Mouse (Mus musculus): ENCODE data around the gene Tanc2. TPM values are rescaled to one million over a fixed set of nuclear protein-coding genes. Genes with fewer than 3 reads are reported as not detected.

Tanc2 gene
- polyA plus RNA-seq, 1 experiment from 2014 or later: 24.1 TPM

GRCm38 (mm10) chr11:105911149-105911548, 321.4 kb downstream of the Tanc2 start:
- Histone ChIP-seq H3K4me2 (ENCODE audit: low read length) (no peak overlapping the region), H3K27ac (replicated peaks in 1 of 2; ENCODE audit: control insufficient read depth in 1 of 2, insufficient read depth in 1 of 2, low read depth in 2 of 2, low read length in 2 of 2) (no peak overlapping the region), H3K4me1 (ENCODE audit: control insufficient read depth in 2 of 2, insufficient read depth in 2 of 2, low read length in 2 of 2) (peaks cover 0 to under 1% of the 10 kb centered on the region in 2 experiments; a peak in 2 of 4 replicates), H3K36me3 (ENCODE audit: control insufficient read depth, insufficient read depth, low read length) (peaks cover 71% of the 10 kb centered on the region), H3K9ac (ENCODE audit: low read length) (no peak overlapping the region), H3K27me3 (ENCODE audit: control insufficient read depth, insufficient read depth, low read length) (no peaks in the 10 kb centered on the region), H3K9me3 (ENCODE audit: control insufficient read depth, low read length) (no peaks in the 10 kb centered on the region), H3K4me3 (ENCODE audit: control insufficient read depth in 1 of 2, insufficient read depth in 1 of 2, low read depth in 1 of 2, low read length in 2 of 2) (no peak overlapping the region)
- no peak for ATAC-seq (ENCODE audit: insufficient number of reproducible peaks, insufficient read depth, low FRiP score, low read depth)

- 32% methylated on average over 4 of the region's 4 CpGs for WGBS
These were observed 322.0 kb downstream of the Tanc2 start for GRCm38 (mm10) chr11:105911592-105912375.

GRCm38 (mm10) chr11:105913580-105913979, 323.8 kb downstream of the Tanc2 start:
- Histone ChIP-seq H3K4me2 (ENCODE audit: low read length) (no peak overlapping the region), H3K4me3 (ENCODE audit: control insufficient read depth in 1 of 2, insufficient read depth in 1 of 2, low read depth in 1 of 2, low read length in 2 of 2) (no peak overlapping the region), H3K4me1 (ENCODE audit: control insufficient read depth in 2 of 2, insufficient read depth in 2 of 2, low read length in 2 of 2) (no peaks in the 10 kb centered on the region), H3K36me3 (ENCODE audit: control insufficient read depth, insufficient read depth, low read length) (peaks cover 84% of the 10 kb centered on the region), H3K27me3 (ENCODE audit: control insufficient read depth, insufficient read depth, low read length) (no peaks in the 10 kb centered on the region), H3K27ac (replicated peaks in 1 of 2; ENCODE audit: control insufficient read depth in 1 of 2, insufficient read depth in 1 of 2, low read depth in 2 of 2, low read length in 2 of 2) (no peak overlapping the region), H3K9me3 (ENCODE audit: control insufficient read depth, low read length) (no peaks in the 10 kb centered on the region), H3K9ac (ENCODE audit: low read length) (no peak overlapping the region)
- WGBS: 77% methylated on average over 5 of the region's 5 CpGs
- ATAC-seq (ENCODE audit: insufficient number of reproducible peaks, insufficient read depth, low FRiP score, low read depth): no peak

More at GRCm38 (mm10) chr11:105911592-105912375, 322.0 kb downstream of the Tanc2 start:
- Histone ChIP-seq H3K36me3 (ENCODE audit: control insufficient read depth, insufficient read depth, low read length) (peaks cover 77% of the 10 kb centered on the region), H3K4me2 (ENCODE audit: low read length) (no peak overlapping the region), H3K4me3 (ENCODE audit: control insufficient read depth in 1 of 2, insufficient read depth in 1 of 2, low read depth in 1 of 2, low read length in 2 of 2) (no peak overlapping the region), H3K9me3 (ENCODE audit: control insufficient read depth, low read length) (no peaks in the 10 kb centered on the region), H3K9ac (ENCODE audit: low read length) (no peak overlapping the region), H3K27me3 (ENCODE audit: control insufficient read depth, insufficient read depth, low read length) (no peaks in the 10 kb centered on the region), H3K27ac (replicated peaks in 1 of 2; ENCODE audit: control insufficient read depth in 1 of 2, insufficient read depth in 1 of 2, low read depth in 2 of 2, low read length in 2 of 2) (no peak overlapping the region), H3K4me1 (ENCODE audit: control insufficient read depth in 2 of 2, insufficient read depth in 2 of 2, low read length in 2 of 2) (no peaks in the 10 kb centered on the region)
- ATAC-seq (ENCODE audit: insufficient number of reproducible peaks, insufficient read depth, low FRiP score, low read depth): no peak

- no peak overlapping the region for H3K4me3 ChIP-seq (ENCODE audit: control insufficient read depth in 1 of 2, insufficient read depth in 1 of 2, low read depth in 1 of 2, low read length in 2 of 2)
- no peak overlapping the region for H3K9ac ChIP-seq (ENCODE audit: low read length)
- no peak overlapping the region for H3K27ac ChIP-seq (replicated peaks in 1 of 2; ENCODE audit: control insufficient read depth in 1 of 2, insufficient read depth in 1 of 2, low read depth in 2 of 2, low read length in 2 of 2)
- WGBS: 70% methylated on average over 3 of the region's 3 CpGs
- H3K27me3 ChIP-seq (ENCODE audit: control insufficient read depth, insufficient read depth, low read length): no peaks in the 10 kb centered on the region
- ATAC-seq (ENCODE audit: insufficient number of reproducible peaks, insufficient read depth, low FRiP score, low read depth): no peak
- no peaks in the 10 kb centered on the region for H3K4me1 ChIP-seq (ENCODE audit: control insufficient read depth in 2 of 2, insufficient read depth in 2 of 2, low read length in 2 of 2)
- H3K36me3 ChIP-seq (ENCODE audit: control insufficient read depth, insufficient read depth, low read length): peaks cover 90% of the 10 kb centered on the region
- H3K4me2 ChIP-seq (ENCODE audit: low read length): no peak overlapping the region
- H3K9me3 ChIP-seq (ENCODE audit: control insufficient read depth, low read length): no peaks in the 10 kb centered on the region
These were observed 330.5 kb downstream of the Tanc2 start for GRCm38 (mm10) chr11:105920098-105920785.

- 93% methylated on average over 2 of the region's 2 CpGs for WGBS
- no peak for ATAC-seq (ENCODE audit: insufficient number of reproducible peaks, insufficient read depth, low FRiP score, low read depth)
- no peak overlapping the region for H3K4me3 ChIP-seq (ENCODE audit: control insufficient read depth in 1 of 2, insufficient read depth in 1 of 2, low read depth in 1 of 2, low read length in 2 of 2)
These were observed 331.1 kb downstream of the Tanc2 start for GRCm38 (mm10) chr11:105920836-105921235.

GRCm38 (mm10) chr11:105921275-105921674, 331.5 kb downstream of the Tanc2 start:
- H3K4me1 ChIP-seq (ENCODE audit: control insufficient read depth in 2 of 2, insufficient read depth in 2 of 2, low read length in 2 of 2): no peaks in the 10 kb centered on the region
- ATAC-seq (ENCODE audit: insufficient number of reproducible peaks, insufficient read depth, low FRiP score, low read depth): no peak
- H3K4me3 ChIP-seq (ENCODE audit: control insufficient read depth in 1 of 2, insufficient read depth in 1 of 2, low read depth in 1 of 2, low read length in 2 of 2): no peak overlapping the region

More at GRCm38 (mm10) chr11:105920836-105921235, 331.1 kb downstream of the Tanc2 start:
- Histone ChIP-seq H3K9me3 (ENCODE audit: control insufficient read depth, low read length) (no peaks in the 10 kb centered on the region), H3K4me1 (ENCODE audit: control insufficient read depth in 2 of 2, insufficient read depth in 2 of 2, low read length in 2 of 2) (no peaks in the 10 kb centered on the region), H3K27me3 (ENCODE audit: control insufficient read depth, insufficient read depth, low read length) (no peaks in the 10 kb centered on the region), H3K27ac (replicated peaks in 1 of 2; ENCODE audit: control insufficient read depth in 1 of 2, insufficient read depth in 1 of 2, low read depth in 2 of 2, low read length in 2 of 2) (no peak overlapping the region), H3K36me3 (ENCODE audit: control insufficient read depth, insufficient read depth, low read length) (peaks cover 90% of the 10 kb centered on the region), H3K4me2 (ENCODE audit: low read length) (no peak overlapping the region), H3K9ac (ENCODE audit: low read length) (no peak overlapping the region)

GRCm38 (mm10) chr11:105922769-105923663, 333.2 kb downstream of the Tanc2 start:
- H3K36me3 ChIP-seq (ENCODE audit: control insufficient read depth, insufficient read depth, low read length): peaks cover 77% of the 10 kb centered on the region
- 87% methylated on average over 20 of the region's 20 CpGs for WGBS
- ATAC-seq (ENCODE audit: insufficient number of reproducible peaks, insufficient read depth, low FRiP score, low read depth): no peak

More at GRCm38 (mm10) chr11:105921275-105921674, 331.5 kb downstream of the Tanc2 start:
- no peak overlapping the region for H3K9ac ChIP-seq (ENCODE audit: low read length)
- no peaks in the 10 kb centered on the region for H3K27me3 ChIP-seq (ENCODE audit: control insufficient read depth, insufficient read depth, low read length)
- H3K27ac ChIP-seq (replicated peaks in 1 of 2; ENCODE audit: control insufficient read depth in 1 of 2, insufficient read depth in 1 of 2, low read depth in 2 of 2, low read length in 2 of 2): no peak overlapping the region
- H3K36me3 ChIP-seq (ENCODE audit: control insufficient read depth, insufficient read depth, low read length): peaks cover 88% of the 10 kb centered on the region
- no peaks in the 10 kb centered on the region for H3K9me3 ChIP-seq (ENCODE audit: control insufficient read depth, low read length)
- H3K4me2 ChIP-seq (ENCODE audit: low read length): no peak overlapping the region
- 75% methylated on average over 5 of the region's 5 CpGs for WGBS

More at GRCm38 (mm10) chr11:105922769-105923663, 333.2 kb downstream of the Tanc2 start:
- Histone ChIP-seq H3K9me3 (ENCODE audit: control insufficient read depth, low read length) (no peaks in the 10 kb centered on the region), H3K27me3 (ENCODE audit: control insufficient read depth, insufficient read depth, low read length) (no peaks in the 10 kb centered on the region), H3K9ac (ENCODE audit: low read length) (no peak overlapping the region), H3K4me3 (ENCODE audit: control insufficient read depth in 1 of 2, insufficient read depth in 1 of 2, low read depth in 1 of 2, low read length in 2 of 2) (no peak overlapping the region), H3K27ac (replicated peaks in 1 of 2; ENCODE audit: control insufficient read depth in 1 of 2, insufficient read depth in 1 of 2, low read depth in 2 of 2, low read length in 2 of 2) (no peak overlapping the region), H3K4me2 (ENCODE audit: low read length) (no peak overlapping the region), H3K4me1 (ENCODE audit: control insufficient read depth in 2 of 2, insufficient read depth in 2 of 2, low read length in 2 of 2) (no peaks in the 10 kb centered on the region)

All from heart, embryonic 14.5 days (tissue).